Mouse (Mus musculus): ENCODE results near the gene Zmynd8.
"Not testable (repeated sequence)": the region's sequence is repeated elsewhere in the genome, so short reads cannot be mapped to it uniquely, and the experiment has no call there.

Zmynd8 gene

GRCm38 (mm10) chr2:165808179-165808975 is 90.4 kb downstream of the Zmynd8 start:
- no peak for DNase-seq (ENCODE audit: low spot score)

GRCm38 (mm10) chr2:165800174-165800573 is 98.6 kb downstream of the Zmynd8 start:
- not testable (repeated sequence) for DNase-seq (ENCODE audit: low spot score)

GRCm38 (mm10) chr2:165797876-165798275 is 100.9 kb downstream of the Zmynd8 start:
- DNase-seq (ENCODE audit: low spot score), result no peak

- DNase-seq (ENCODE audit: low spot score), result no peak
Observed at GRCm38 (mm10) chr2:165793283-165793638, 105.6 kb downstream of the Zmynd8 start.

GRCm38 (mm10) chr2:165792431-165793282 is 106.2 kb downstream of the Zmynd8 start:
- no peak for DNase-seq (ENCODE audit: low spot score)

GRCm38 (mm10) chr2:165791657-165792056 is 107.2 kb downstream of the Zmynd8 start:
- peak; percentile 58 for DNase-seq (ENCODE audit: low spot score)

GRCm38 (mm10) chr2:165791026-165791425 is 107.8 kb downstream of the Zmynd8 start:
- peak; percentile 43 for DNase-seq (ENCODE audit: low spot score)

GRCm38 (mm10) chr2:165789667-165790066 is 109.1 kb downstream of the Zmynd8 start:
- no peak for DNase-seq (ENCODE audit: low spot score)

- DNase-seq (ENCODE audit: low spot score), result no peak
Observed at GRCm38 (mm10) chr2:165788796-165789195, 110.0 kb downstream of the Zmynd8 start.

- no peak for DNase-seq (ENCODE audit: low spot score)
Observed at GRCm38 (mm10) chr2:165788005-165788404, 110.8 kb downstream of the Zmynd8 start.

GRCm38 (mm10) chr2:165786467-165786866 is 112.3 kb downstream of the Zmynd8 start:
- no peak for DNase-seq (ENCODE audit: low spot score)

GRCm38 (mm10) chr2:165785312-165786036 is 113.3 kb downstream of the Zmynd8 start:
- no peak for DNase-seq (ENCODE audit: low spot score)

GRCm38 (mm10) chr2:165782324-165782723 is 116.5 kb downstream of the Zmynd8 start:
- peak; percentile 94 for DNase-seq (ENCODE audit: low spot score)

GRCm38 (mm10) chr2:165778927-165779326 is 119.9 kb downstream of the Zmynd8 start:
- peak; percentile 95 for DNase-seq (ENCODE audit: low spot score)

GRCm38 (mm10) chr2:165769375-165769948 is 129.4 kb downstream of the Zmynd8 start:
- no peak for DNase-seq (ENCODE audit: low spot score)

GRCm38 (mm10) chr2:165768805-165769358 is 129.9 kb downstream of the Zmynd8 start:
- no peak for DNase-seq (ENCODE audit: low spot score)

- peak; percentile 47 for DNase-seq (ENCODE audit: low spot score)
Observed at GRCm38 (mm10) chr2:165759421-165759985, 139.3 kb downstream of the Zmynd8 start.

GRCm38 (mm10) chr2:165758534-165758933 is 140.3 kb downstream of the Zmynd8 start:
- DNase-seq (ENCODE audit: low spot score), result peak; percentile 71

GRCm38 (mm10) chr2:165757799-165758198 is 141.0 kb downstream of the Zmynd8 start:
- no peak for DNase-seq (ENCODE audit: low spot score)

GRCm38 (mm10) chr2:165752704-165753103 is 146.1 kb downstream of the Zmynd8 start:
- DNase-seq (ENCODE audit: low spot score), result no peak

GRCm38 (mm10) chr2:165751068-165751467 is 147.7 kb downstream of the Zmynd8 start:
- DNase-seq (ENCODE audit: low spot score), result peak; percentile 47

Data from embryo, embryonic 10 days (tissue).